Mouse (Mus musculus) liver, postnatal 0 days (tissue): Measurements from ENCODE around the gene Rnf223. TPM values are rescaled to one million over a fixed set of nuclear protein-coding genes. Genes with fewer than 3 reads are reported as not detected.

ENCODE experiments used
- ATAC-seq: fragments of 200-750 bp; cut with Nextera tagmentation; 2 replicates; pipeline ENCODE4 v1.8.0; 2017; ENCODE audit warnings: mild to moderate bottlenecking, moderate library complexity
- DNase-seq: peaks from one replicate; pipeline ENCODE4 v3.0.0-alpha.2; 2016
- H3K27ac ChIP-seq: fragments of 300-500 bp; sonication (generic); 2 replicates; pipeline ENCODE4 v1.5.1; 2014; ENCODE audit warnings: antibody characterized with exemption, moderate library complexity, mild to moderate bottlenecking, low read depth
- H3K27me3 ChIP-seq: fragments of 300-500 bp; sonication (generic); 2 replicates; pipeline ENCODE4 v1.6.1; 2014; ENCODE audit warnings: low read length, control low read depth, mixed read lengths; ENCODE audit not compliant: insufficient read depth
- H3K36me3 ChIP-seq: fragments of 300-500 bp; sonication (generic); replicated peaks from 2 replicates; pipeline ENCODE4 v1.6.1; 2014; ENCODE audit warnings: mild to moderate bottlenecking, control low read depth, low read length, moderate library complexity, mixed read lengths; ENCODE audit not compliant: insufficient read depth
- H3K4me1 ChIP-seq: fragments of 300-500 bp; sonication (generic); 2 replicates; pipeline ENCODE4 v1.6.1; 2014; ENCODE audit warnings: antibody characterized with exemption, mild to moderate bottlenecking, control low read depth; ENCODE audit not compliant: insufficient read depth
- H3K4me2 ChIP-seq: fragments of 300-500 bp; sonication (generic); 2 replicates; pipeline ENCODE4 v1.6.1; 2014; ENCODE audit warnings: low read depth, mild to moderate bottlenecking, low read length, moderate library complexity, mixed read lengths
- H3K4me3 ChIP-seq: fragments of 300-500 bp; sonication (generic); 2 replicates; pipeline ENCODE4 v1.5.1; 2014; ENCODE audit warnings: low read depth, low read length
- H3K9ac ChIP-seq: fragments of 300-500 bp; sonication (generic); replicated peaks from 2 replicates; pipeline ENCODE4 v1.6.1; 2014; ENCODE audit warnings: mild to moderate bottlenecking, moderate library complexity
- H3K9me3 ChIP-seq: fragments of 300-500 bp; sonication (generic); 2 replicates; pipeline ENCODE4 v1.6.1; 2016; ENCODE audit warnings: mild to moderate bottlenecking, control low read depth, low read length, mixed read lengths
- CTCF ChIP-seq: sonication (generic); IDR thresholded peaks from 2 replicates; pipeline ENCODE4 v1.5.1; 2016; ENCODE audit warnings: antibody characterized with exemption, low read depth
- EP300 ChIP-seq: IDR thresholded peaks from 2 replicates; pipeline ENCODE4 v1.6.1; 2016; ENCODE audit warnings: antibody characterized with exemption, low read depth, mild to moderate bottlenecking
- WGBS: fragments of 180-500 bp; shearing (Covaris S2); extraction: QIAGEN DNeasy Blood & Tissue Kit; methylation state at CpG from one replicate; pipeline ENCODE4 v1.1.7; 2014; ENCODE audit not compliant: insufficient replicate concordance; 5-methylcytosine and 5-hydroxymethylcytosine counted together
- polyA plus RNA-seq: library from polyadenylated mRNA; unstranded; fragments of >200 nt; fragmentation: Nextera tagmentation; extraction: Ambion mirVana; gene quantifications from 2 replicates; pipeline ENCODE4 v1.2.1, GENCODE M21; 2015

Rnf223 gene
- polyA plus RNA-seq, 1 experiment from 2014 or later: 0.06 TPM

GRCm38 (mm10) chr4:156124077-156124476 lies 6.2 kb upstream of the Rnf223 start:
- ATAC-seq (peak; percentile 75), DNase-seq (peak; percentile 51)
- 76% methylated on average over 7 of the region's 7 CpGs for WGBS
- Histone ChIP-seq H3K27me3 (no peaks in the 10 kb centered on the region), H3K27ac (no peak overlapping the region), H3K9me3 (no peaks in the 10 kb centered on the region), H3K4me3 (no peak overlapping the region), H3K36me3 (peaks cover 31% of the 10 kb centered on the region), H3K4me1 (0 out of 2 replicates have a peak, but pooled peaks cover 2% of the 10 kb centered on the region), H3K9ac (no peak overlapping the region), H3K4me2 (no peak overlapping the region)
- no peak for TF ChIP-seq CTCF

- 0 out of 2 replicates have a peak, but pooled peaks cover 2% of the 10 kb centered on the region for H3K4me1 ChIP-seq
- H3K27ac ChIP-seq: no peak overlapping the region
- DNase-seq (no peak), ATAC-seq (no peak)
- no peaks in the 10 kb centered on the region for H3K27me3 ChIP-seq
- no peak overlapping the region for H3K4me2 ChIP-seq
- H3K9ac ChIP-seq: no peak overlapping the region
- WGBS: 86% methylated on average over 6 of the region's 6 CpGs
- no peak for TF ChIP-seq CTCF
- no peak for TF ChIP-seq EP300
- no peak overlapping the region for H3K4me3 ChIP-seq
- peaks cover 23% of the 10 kb centered on the region for H3K36me3 ChIP-seq
- no peaks in the 10 kb centered on the region for H3K9me3 ChIP-seq
These were observed 4.9 kb upstream of the Rnf223 start for GRCm38 (mm10) chr4:156125393-156125792.

DNA sequence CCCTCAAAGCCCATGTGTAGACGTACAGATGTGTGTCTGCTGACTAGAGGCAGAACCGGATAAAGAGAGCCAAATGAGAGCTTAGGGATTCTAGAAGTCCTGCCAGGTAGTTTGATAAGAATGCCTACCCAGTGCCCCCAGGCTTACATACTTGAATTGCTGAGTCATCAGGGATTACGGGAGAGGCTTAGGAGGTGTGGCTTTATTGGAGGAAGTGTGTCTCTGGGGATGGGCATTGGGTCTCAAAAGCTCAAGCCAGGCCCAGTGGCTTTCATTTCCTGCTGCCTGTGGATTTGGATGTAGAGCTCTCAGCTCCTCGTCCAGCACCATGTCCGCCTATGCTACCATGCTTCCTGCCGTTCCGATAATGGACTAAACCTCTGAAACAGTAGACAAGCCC lies 3.5 kb upstream of the Rnf223 start:
- TF ChIP-seq CTCF (no peak), EP300 (no peak)
- DNase-seq (no peak), ATAC-seq (no peak)
- peaks cover 12% of the 10 kb centered on the region; the same call in 1 of the 2 replicates for H3K36me3 ChIP-seq
- H3K4me2 ChIP-seq: no peak overlapping the region
- no peak overlapping the region for H3K9ac ChIP-seq
- no peaks in the 10 kb centered on the region for H3K27me3 ChIP-seq
- H3K4me1 ChIP-seq: 0 out of 2 replicates have a peak, but pooled peaks cover 2% of the 10 kb centered on the region
- H3K4me3 ChIP-seq: no peak overlapping the region
- H3K9me3 ChIP-seq: no peaks in the 10 kb centered on the region
- H3K27ac ChIP-seq: no peak overlapping the region
- 78% methylated on average over 7 of the region's 7 CpGs for WGBS

DNA sequence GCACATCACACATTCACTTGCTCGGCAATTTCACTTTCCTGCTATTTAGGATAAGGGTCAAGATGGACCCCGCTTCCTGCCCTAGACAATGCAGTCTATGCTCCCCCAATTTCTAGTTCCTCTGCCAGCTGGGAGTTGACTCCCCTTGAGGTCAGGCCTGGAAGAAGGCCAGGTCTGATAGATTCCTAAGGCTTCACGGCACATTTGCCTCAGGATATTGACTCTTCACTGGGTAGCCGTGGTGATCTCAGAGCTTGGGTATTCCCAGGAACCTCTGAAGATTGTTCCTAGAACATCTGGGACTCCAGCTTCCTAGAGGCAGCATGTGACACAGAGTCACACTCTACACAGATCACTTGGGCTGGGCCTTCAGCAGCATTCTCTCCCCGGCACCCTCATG lies 1.6 kb upstream of the Rnf223 start:
- H3K4me1 ChIP-seq: 0 out of 2 replicates have a peak, but pooled peaks cover 2% of the 10 kb centered on the region
- ATAC-seq: no peak

GRCm38 (mm10) chr4:156130940-156131339 lies 627 bp downstream of the Rnf223 start:
- WGBS: 71% methylated on average over 10 of the region's 10 CpGs
- no peaks in the 10 kb centered on the region for H3K27me3 ChIP-seq

More for the DNA sequence above, 1.6 kb upstream of the Rnf223 start:
- no peak overlapping the region for H3K27ac ChIP-seq
- 65% methylated on average over 5 of the region's 5 CpGs for WGBS
- no peaks in the 10 kb centered on the region for H3K9me3 ChIP-seq
- no peak for TF ChIP-seq EP300
- TF ChIP-seq CTCF: no peak
- no peak for DNase-seq
- H3K4me2 ChIP-seq: no peak overlapping the region
- no peaks in the 10 kb centered on the region for H3K27me3 ChIP-seq
- no peak overlapping the region for H3K4me3 ChIP-seq
- peaks cover 7% of the 10 kb centered on the region; the same call in 1 of the 2 replicates for H3K36me3 ChIP-seq
- H3K9ac ChIP-seq: no peak overlapping the region

DNA sequence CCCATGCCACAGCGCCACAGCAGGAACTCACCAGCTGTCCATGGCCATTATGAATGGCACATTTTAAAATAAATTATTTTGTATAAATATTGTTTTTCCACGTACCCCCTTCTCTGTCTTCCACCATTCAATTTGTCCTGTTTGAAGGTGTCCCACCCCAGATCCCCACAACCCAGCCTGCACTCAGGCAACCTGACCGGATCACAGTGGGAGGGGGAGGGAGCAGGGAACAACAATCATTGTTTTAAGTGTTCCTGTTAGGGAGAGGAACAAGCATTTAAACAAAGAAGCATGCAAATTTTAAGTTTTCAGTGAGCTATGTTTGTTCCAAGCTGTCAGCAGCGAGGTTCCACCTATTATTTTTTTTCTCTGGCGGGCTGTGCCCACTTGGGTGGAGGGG lies 3.0 kb downstream of the Rnf223 start:
- TF ChIP-seq EP300 (no peak), CTCF (no peak)
- Histone ChIP-seq H3K4me1 (no peaks in the 10 kb centered on the region), H3K4me3 (no peak overlapping the region), H3K36me3 (no peaks in the 10 kb centered on the region), H3K4me2 (no peak overlapping the region), H3K27me3 (no peaks in the 10 kb centered on the region), H3K9me3 (no peaks in the 10 kb centered on the region), H3K27ac (no peak overlapping the region), H3K9ac (no peak overlapping the region)
- WGBS: 71% methylated on average over 5 of the region's 5 CpGs
- no peak for ATAC-seq
- DNase-seq: no peak

More at GRCm38 (mm10) chr4:156130940-156131339, 627 bp downstream of the Rnf223 start:
- Histone ChIP-seq H3K9ac (no peak overlapping the region), H3K9me3 (no peaks in the 10 kb centered on the region), H3K4me3 (no peak overlapping the region), H3K27ac (no peak overlapping the region), H3K36me3 (0 out of 2 replicates have a peak, but pooled peaks cover under 1% of the 10 kb centered on the region), H3K4me1 (no peaks in the 10 kb centered on the region), H3K4me2 (no peak overlapping the region)
- ATAC-seq (no peak), DNase-seq (no peak)
- TF ChIP-seq CTCF: no peak
- no peak for TF ChIP-seq EP300
